Comparison of ENCODE assay signal across 29 mouse cellular contexts in the genomic region with DNA sequence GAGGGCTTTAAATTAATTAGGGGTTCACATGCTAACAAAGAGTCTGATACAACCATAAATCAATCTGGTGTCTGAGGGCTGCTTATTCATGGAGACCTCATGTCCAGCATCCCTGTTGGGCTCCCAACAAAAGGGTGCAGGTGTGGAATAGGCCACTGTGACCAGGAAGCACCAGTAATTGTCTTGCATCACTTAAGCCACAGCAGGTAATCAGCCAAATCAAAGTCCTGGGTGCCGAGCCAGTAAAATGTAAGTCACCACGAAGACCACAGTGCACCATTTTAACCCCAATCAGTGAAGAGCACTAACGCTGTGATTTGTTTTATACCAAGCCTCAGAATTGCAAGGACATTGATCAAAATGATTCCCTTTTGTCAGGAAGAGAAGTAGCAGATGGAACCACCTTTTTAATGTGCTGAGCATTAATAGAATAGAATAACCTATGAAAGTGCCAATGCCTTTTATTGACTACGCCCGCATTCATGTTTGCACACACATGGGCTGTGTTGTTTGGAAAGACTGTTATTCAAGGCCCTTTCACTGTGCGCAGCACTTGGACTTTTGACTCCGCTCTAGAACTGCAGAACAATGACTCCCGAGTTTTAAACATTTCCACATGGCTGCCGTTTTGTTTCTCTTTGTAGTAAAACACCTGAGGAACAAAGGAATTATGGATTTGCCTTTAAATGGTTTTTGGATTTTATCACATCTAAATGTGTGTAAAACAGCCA.
A peak's percentile ranks its signal among the peaks of the same experiment; 100 is the strongest.
DNase-seq lines count a peak whose midpoint lies in the region; ATAC-seq and TF ChIP-seq lines count a peak whose summit lies in the region.
"Had no signal": no experiment of that assay in that cellular context is flagged by ENCODE, and none has a peak within 500 bp of the region (broad histone marks: within the 10 kb centered on the region; RNA-seq: fewer than 3 reads in every experiment).

No protein-coding gene starts in this region.

- TF ChIP-seq POLR2A in brain, embryonic 14.5 days (IDR thresholded peaks at IDR 0.05; ENCODE audit: borderline replicate concordance, extremely low read depth, insufficient read depth, insufficient read length, poor library complexity, severe bottlenecking) = no peak

- DNase-seq in forebrain, postnatal 0 days = no peak
- peak; percentile 15 for DNase-seq in liver, postnatal 0 days
- DNase-seq in brain, embryonic 14.5 days (ENCODE audit: low read depth) = peak; percentile 69
- DNase-seq in gastrocnemius, postnatal 25 days = no peak
- DNase-seq: adrenal gland, postnatal 14 days; cerebellum, adult 11-12 months; cerebellum, adult 9-11 months; embryo, embryonic 11 days; heart, postnatal 14 days; kidney, adult 18-20 months; kidney, postnatal 25 days; lung, adult 18-20 months; right cerebral cortex, postnatal 4 days; thymus, adult 18-20 months; thymus, postnatal 36 days had no signal

- peaks cover 9% of the 10 kb centered on the region; the same call in 1 of the 2 replicates for H3K4me1 ChIP-seq in forebrain, postnatal 0 days (ENCODE audit: insufficient read depth)
- peaks cover 6% of the 10 kb centered on the region; the same call in 1 of the 2 replicates for H3K4me1 ChIP-seq in forebrain, embryonic 12.5 days
- 0 out of 2 replicates have a peak, but pooled peaks cover 2% of the 10 kb centered on the region for H3K4me1 ChIP-seq in liver, postnatal 0 days (ENCODE audit: insufficient read depth)
- H3K4me1 ChIP-seq in liver, embryonic 12.5 days = no peaks in the 10 kb centered on the region
- H3K4me1 ChIP-seq in neural tube, embryonic 14.5 days (ENCODE audit: control insufficient read depth, insufficient read depth, low read length) = no peaks in the 10 kb centered on the region
- H3K4me1 ChIP-seq: embryonic facial prominence, embryonic 12.5 days; kidney, embryonic 15.5 days had no signal

- peak overlapping the region; percentile 3; the same call in 1 of the 2 replicates for H3K27ac ChIP-seq in forebrain, postnatal 0 days (ENCODE audit: low read depth, low read length)
- H3K27ac ChIP-seq in forebrain, embryonic 12.5 days = no peak overlapping the region
- H3K27ac ChIP-seq in liver, postnatal 0 days (ENCODE audit: low read depth) = no peak overlapping the region
- H3K27ac ChIP-seq in liver, embryonic 12.5 days = no peak overlapping the region
- H3K27ac ChIP-seq in neural tube, embryonic 14.5 days (ENCODE audit: low read depth, low read length) = no peak overlapping the region
- H3K27ac ChIP-seq: embryonic facial prominence, embryonic 12.5 days; hindbrain, embryonic 14.5 days; kidney, embryonic 15.5 days; macrophage; stomach, postnatal 0 days had no signal

- no peak overlapping the region for H3K4me3 ChIP-seq in forebrain, postnatal 0 days (ENCODE audit: low read depth, low read length)
- H3K4me3 ChIP-seq in forebrain, embryonic 12.5 days (replicated peaks) = no peak overlapping the region
- H3K4me3 ChIP-seq in liver, postnatal 0 days (ENCODE audit: low read depth, low read length) = no peak overlapping the region
- H3K4me3 ChIP-seq in liver, embryonic 12.5 days = no peak overlapping the region
- no peak overlapping the region for H3K4me3 ChIP-seq in neural tube, embryonic 14.5 days (ENCODE audit: low read depth, low read length)
- H3K4me3 ChIP-seq: embryonic facial prominence, embryonic 12.5 days; kidney, embryonic 15.5 days; myocyte had no signal

- no peaks in the 10 kb centered on the region for H3K9me3 ChIP-seq in forebrain, postnatal 0 days (ENCODE audit: low read length)
- H3K9me3 ChIP-seq in forebrain, embryonic 12.5 days = no peaks in the 10 kb centered on the region
- H3K9me3 ChIP-seq in liver, postnatal 0 days (ENCODE audit: low read length) = no peaks in the 10 kb centered on the region
- H3K9me3 ChIP-seq in liver, embryonic 12.5 days (replicated peaks) = no peaks in the 10 kb centered on the region
- no peaks in the 10 kb centered on the region for H3K9me3 ChIP-seq in neural tube, embryonic 14.5 days (ENCODE audit: control insufficient read depth, low read length)
- H3K9me3 ChIP-seq: embryonic facial prominence, embryonic 12.5 days; kidney, embryonic 15.5 days had no signal

- 40% methylated on average over 9 of the region's 9 CpGs for WGBS in forebrain, postnatal 0 days
- WGBS in forebrain, embryonic 12.5 days = 43% methylated on average over 9 of the region's 9 CpGs
- WGBS in liver, postnatal 0 days (ENCODE audit: insufficient replicate concordance) = 67% methylated on average over 9 of the region's 9 CpGs
- WGBS in liver, embryonic 12.5 days (ENCODE audit: insufficient replicate concordance) = 68% methylated on average over 9 of the region's 9 CpGs
- 22% methylated on average over 9 of the region's 9 CpGs for WGBS in neural tube, embryonic 14.5 days

- H3K4me2 ChIP-seq in forebrain, postnatal 0 days (ENCODE audit: low read depth) = no peak overlapping the region
- H3K4me2 ChIP-seq in forebrain, embryonic 12.5 days = no peak overlapping the region
- no peak overlapping the region for H3K4me2 ChIP-seq in liver, postnatal 0 days (ENCODE audit: low read depth, low read length)
- H3K4me2 ChIP-seq in liver, embryonic 12.5 days = no peak overlapping the region
- no peak overlapping the region for H3K4me2 ChIP-seq in neural tube, embryonic 14.5 days (ENCODE audit: low read depth, low read length)
- H3K4me2 ChIP-seq: embryonic facial prominence, embryonic 12.5 days; hindbrain, embryonic 14.5 days; kidney, embryonic 15.5 days; liver, embryonic 11.5 days had no signal

- ATAC-seq in forebrain, postnatal 0 days = peak; percentile 21; the same call in 1 of the 2 replicates
- no peak for ATAC-seq in forebrain, embryonic 12.5 days (ENCODE audit: low FRiP score)
- peak; percentile 82 for ATAC-seq in liver, postnatal 0 days
- ATAC-seq in liver, embryonic 12.5 days = no peak
- peak; percentile 39; the same call in 1 of the 2 replicates for ATAC-seq in neural tube, embryonic 14.5 days (ENCODE audit: low read depth)
- ATAC-seq: CD4-positive, CD25-positive, alpha-beta regulatory T cell, adult 4 months; inflammation-experienced regulatory T-cells, adult 6 months; lung, postnatal 0 days; midbrain, embryonic 16.5 days had no signal

- no peak for TF ChIP-seq CTCF in forebrain, postnatal 0 days (IDR thresholded peaks at IDR 0.05; ENCODE audit: low read depth)
- TF ChIP-seq CTCF in liver, postnatal 0 days (IDR thresholded peaks at IDR 0.05; ENCODE audit: low read depth) = no peak
- no peak for TF ChIP-seq CTCF in brain, embryonic 14.5 days (IDR thresholded peaks at IDR 0.05; ENCODE audit: borderline replicate concordance, extremely low read depth, insufficient read depth, insufficient read length)

- no peaks in the 10 kb centered on the region for H3K27me3 ChIP-seq in forebrain, postnatal 0 days (ENCODE audit: insufficient read depth, low read length)
- H3K27me3 ChIP-seq in forebrain, embryonic 12.5 days = no peaks in the 10 kb centered on the region
- H3K27me3 ChIP-seq in liver, postnatal 0 days (ENCODE audit: insufficient read depth, low read length) = no peaks in the 10 kb centered on the region
- H3K27me3 ChIP-seq in liver, embryonic 12.5 days (replicated peaks) = no peaks in the 10 kb centered on the region
- H3K27me3 ChIP-seq in neural tube, embryonic 14.5 days (ENCODE audit: control insufficient read depth, insufficient read depth, low read length) = no peaks in the 10 kb centered on the region
- H3K27me3 ChIP-seq: embryonic facial prominence, embryonic 12.5 days; kidney, embryonic 15.5 days had no signal

- no peak for TF ChIP-seq EP300 in liver, postnatal 0 days (IDR thresholded peaks at IDR 0.05; ENCODE audit: low read depth)

- H3K9ac ChIP-seq in forebrain, postnatal 0 days = no peak overlapping the region
- H3K9ac ChIP-seq in forebrain, embryonic 12.5 days = no peak overlapping the region
- H3K9ac ChIP-seq in liver, postnatal 0 days (replicated peaks) = no peak overlapping the region
- no peak overlapping the region for H3K9ac ChIP-seq in liver, embryonic 12.5 days
- no peak overlapping the region for H3K9ac ChIP-seq in neural tube, embryonic 14.5 days (replicated peaks; ENCODE audit: low read depth, low read length)
- H3K9ac ChIP-seq: embryonic facial prominence, embryonic 12.5 days; hindbrain, embryonic 14.5 days; kidney, embryonic 15.5 days had no signal

- no peaks in the 10 kb centered on the region for H3K36me3 ChIP-seq in forebrain, postnatal 0 days (ENCODE audit: insufficient read depth)
- no peaks in the 10 kb centered on the region for H3K36me3 ChIP-seq in forebrain, embryonic 12.5 days (replicated peaks)
- H3K36me3 ChIP-seq in liver, postnatal 0 days (replicated peaks; ENCODE audit: insufficient read depth, low read length) = no peaks in the 10 kb centered on the region
- no peaks in the 10 kb centered on the region for H3K36me3 ChIP-seq in liver, embryonic 12.5 days
- no peaks in the 10 kb centered on the region for H3K36me3 ChIP-seq in neural tube, embryonic 14.5 days (ENCODE audit: control insufficient read depth, insufficient read depth, low read length)
- H3K36me3 ChIP-seq: embryonic facial prominence, embryonic 12.5 days; kidney, embryonic 15.5 days had no signal

Comparison
In these comparisons a context has a peak if more than half of its experiments do, and no peak if none do; other contexts are left out.
1. ATAC-seq: peak in forebrain, postnatal 0 days (single experiment), liver, postnatal 0 days (single experiment) and neural tube, embryonic 14.5 days (single experiment); none in forebrain, embryonic 12.5 days (single experiment) and liver, embryonic 12.5 days (single experiment).
2. DNase-seq: peak in liver, postnatal 0 days (single experiment) and brain, embryonic 14.5 days (single experiment); none in forebrain, postnatal 0 days (single experiment) and gastrocnemius, postnatal 25 days (single experiment).